ENCODE assay signal across 18 mouse cellular contexts in genomic region chr10:14365065-14365589, GRCm38 (mm10).
DNase-seq lines count a peak whose midpoint lies in the region; ATAC-seq and TF ChIP-seq lines count a peak whose summit lies in the region.
"Had no signal": no experiment of that assay in that cellular context is flagged by ENCODE, and none has a peak within 500 bp of the region (broad histone marks: within the 10 kb centered on the region; RNA-seq: fewer than 3 reads in every experiment).

No protein-coding gene starts in this region.

- no peak overlapping the region for H3K27ac ChIP-seq in hindbrain, postnatal 0 days
- H3K27ac ChIP-seq in hindbrain, embryonic 16.5 days (ENCODE audit: low read depth, low read length): no peak overlapping the region
- no peak overlapping the region for H3K27ac ChIP-seq in kidney, embryonic 15.5 days
- H3K27ac ChIP-seq: forebrain, embryonic 12.5 days; hindbrain, embryonic 12.5 days; kidney, postnatal 0 days; layer of hippocampus, adult 2 months; midbrain, embryonic 10.5 days; neural tube, embryonic 15.5 days had no signal

- H3K9me3 ChIP-seq in hindbrain, postnatal 0 days (ENCODE audit: low read length): no peaks in the 10 kb centered on the region
- no peaks in the 10 kb centered on the region for H3K9me3 ChIP-seq in hindbrain, embryonic 16.5 days (ENCODE audit: control insufficient read depth, low read length)
- no peaks in the 10 kb centered on the region for H3K9me3 ChIP-seq in kidney, embryonic 15.5 days (replicated peaks)
- H3K9me3 ChIP-seq: forebrain, embryonic 12.5 days; hindbrain, embryonic 12.5 days; midbrain, embryonic 10.5 days; neural tube, embryonic 15.5 days had no signal

- no peak overlapping the region for H3K4me2 ChIP-seq in hindbrain, postnatal 0 days (ENCODE audit: low read depth, low read length)
- H3K4me2 ChIP-seq in hindbrain, embryonic 16.5 days (ENCODE audit: low read length): no peak overlapping the region
- no peak overlapping the region for H3K4me2 ChIP-seq in kidney, embryonic 15.5 days
- H3K4me2 ChIP-seq: forebrain, embryonic 12.5 days; hindbrain, embryonic 12.5 days; neural tube, embryonic 15.5 days had no signal

- ATAC-seq in cerebellum, adult (ENCODE audit: insufficient number of reproducible peaks, low FRiP score, low TSS enrichment): no peak
- ATAC-seq in hindbrain, postnatal 0 days: no peak
- ATAC-seq in hindbrain, embryonic 16.5 days: no peak
- no peak for ATAC-seq in kidney, embryonic 15.5 days (replicated peaks; ENCODE audit: low FRiP score)
- ATAC-seq: activated CD4-positive, CD25-positive, alpha-beta regulatory T cell, adult 4 months; intestine, embryonic 16.5 days had no signal

- WGBS in hindbrain, postnatal 0 days: 77% methylated on average over 1 of the region's 1 CpGs
- 79% methylated on average over 1 of the region's 1 CpGs for WGBS in hindbrain, embryonic 16.5 days
- WGBS in kidney, embryonic 15.5 days: 70% methylated on average over 1 of the region's 1 CpGs

- no peak overlapping the region for H3K4me3 ChIP-seq in hindbrain, postnatal 0 days (ENCODE audit: low read length)
- H3K4me3 ChIP-seq in hindbrain, embryonic 16.5 days (ENCODE audit: low read length): no peak overlapping the region
- H3K4me3 ChIP-seq in kidney, embryonic 15.5 days (replicated peaks): no peak overlapping the region
- H3K4me3 ChIP-seq: forebrain, embryonic 12.5 days; hindbrain, embryonic 12.5 days; layer of hippocampus, adult 2 months; midbrain, embryonic 10.5 days; neural tube, embryonic 15.5 days had no signal

- peak; percentile 26 to 27 for DNase-seq in cerebellum, postnatal 14 days
- peak; percentile 5 for DNase-seq in hindbrain, postnatal 0 days (ENCODE audit: low spot score)
- DNase-seq in right cerebral cortex, postnatal 4 days: peak; percentile 2
- no peak for DNase-seq in right cerebral cortex, postnatal 25 days
- no peak for DNase-seq in ovary, adult 18-20 months (ENCODE audit: low spot score)
- DNase-seq: cerebellum, adult 11-12 months; lung, postnatal 14 days had no signal

- H3K27me3 ChIP-seq in hindbrain, postnatal 0 days (ENCODE audit: insufficient read depth, low read length): no peaks in the 10 kb centered on the region
- H3K27me3 ChIP-seq in hindbrain, embryonic 16.5 days (replicated peaks; ENCODE audit: control insufficient read depth, insufficient read depth, low read length): no peaks in the 10 kb centered on the region
- H3K27me3 ChIP-seq in kidney, embryonic 15.5 days: no peaks in the 10 kb centered on the region
- H3K27me3 ChIP-seq: forebrain, embryonic 12.5 days; hindbrain, embryonic 12.5 days; neural tube, embryonic 15.5 days had no signal

- no peak overlapping the region for H3K9ac ChIP-seq in hindbrain, postnatal 0 days (replicated peaks; ENCODE audit: low read length)
- no peak overlapping the region for H3K9ac ChIP-seq in hindbrain, embryonic 16.5 days (ENCODE audit: low read depth, low read length)
- H3K9ac ChIP-seq in kidney, embryonic 15.5 days: no peak overlapping the region
- H3K9ac ChIP-seq: forebrain, embryonic 12.5 days; hindbrain, embryonic 12.5 days; neural tube, embryonic 15.5 days had no signal

- no peak for TF ChIP-seq CTCF in hindbrain, postnatal 0 days (IDR thresholded peaks at IDR 0.05; ENCODE audit: low read depth)

- no peaks in the 10 kb centered on the region for H3K4me1 ChIP-seq in hindbrain, postnatal 0 days (ENCODE audit: insufficient read depth, low read length)
- no peaks in the 10 kb centered on the region for H3K4me1 ChIP-seq in hindbrain, embryonic 16.5 days (ENCODE audit: control insufficient read depth, insufficient read depth, low read depth, low read length)
- 0 out of 2 replicates have a peak, but pooled peaks cover 2% of the 10 kb centered on the region for H3K4me1 ChIP-seq in kidney, embryonic 15.5 days
- H3K4me1 ChIP-seq: forebrain, embryonic 12.5 days; hindbrain, embryonic 12.5 days; midbrain, embryonic 10.5 days; neural tube, embryonic 15.5 days had no signal

- no peaks in the 10 kb centered on the region for H3K36me3 ChIP-seq in hindbrain, postnatal 0 days (ENCODE audit: insufficient read depth, low read length)
- H3K36me3 ChIP-seq in hindbrain, embryonic 16.5 days (ENCODE audit: control insufficient read depth, insufficient read depth, low read length): no peaks in the 10 kb centered on the region
- H3K36me3 ChIP-seq in kidney, embryonic 15.5 days: no peaks in the 10 kb centered on the region
- H3K36me3 ChIP-seq: forebrain, embryonic 12.5 days; hindbrain, embryonic 12.5 days; midbrain, embryonic 10.5 days; neural tube, embryonic 15.5 days had no signal

Comparison
In these comparisons a context has a peak if more than half of its experiments do, and no peak if none do; other contexts are left out.
1. DNase-seq: peak in cerebellum, postnatal 14 days (2 of 2), hindbrain, postnatal 0 days (single experiment) and right cerebral cortex, postnatal 4 days (single experiment); none in right cerebral cortex, postnatal 25 days (single experiment) and ovary, adult 18-20 months (single experiment).